Mouse (Mus musculus) myocyte (in vitro differentiated cells): ENCODE measurements around the gene Anks1b. TPM values are rescaled to one million over a fixed set of nuclear protein-coding genes. Genes with fewer than 3 reads are reported as not detected.

Experiments
- H3K27me3 ChIP-seq: one replicate; pipeline ENCODE4 v1.6.1; 2011; ENCODE audit not compliant: control insufficient read depth, insufficient read depth, insufficient read length
- H3K36me3 ChIP-seq: one replicate; pipeline ENCODE4 v1.6.1; 2011; ENCODE audit not compliant: control insufficient read depth, insufficient read depth
- H3K4me2 ChIP-seq: one replicate; pipeline ENCODE4 v1.6.1; 2011; ENCODE audit warnings: low read depth, control low read depth
- H3K4me3 ChIP-seq: one replicate; pipeline ENCODE4 v1.5.1; 2011; ENCODE audit warnings: mild to moderate bottlenecking, control low read depth, moderate library complexity
- H3K79me2 ChIP-seq: one replicate; pipeline ENCODE4 v1.6.1; 2011; ENCODE audit not compliant: control insufficient read depth, insufficient read depth
- H3ac ChIP-seq: one replicate; pipeline ENCODE4 v1.6.1; 2011; ENCODE audit not compliant: control insufficient read depth, insufficient read length
- CEBPB ChIP-seq: IDR thresholded peaks from 2 replicates; pipeline ENCODE4 v1.6.1; 2011; ENCODE audit warnings: mild to moderate bottlenecking, moderate library complexity; ENCODE audit not compliant: poor library complexity, insufficient read depth, severe bottlenecking
- E2F4 ChIP-seq: IDR thresholded peaks from one replicate; pipeline ENCODE4 v1.6.1; 2011; ENCODE audit warnings: mild to moderate bottlenecking, control low read depth, moderate library complexity; ENCODE audit not compliant: insufficient read depth
- MAX ChIP-seq: IDR thresholded peaks from one replicate; pipeline ENCODE4 v1.6.1; 2011; ENCODE audit warnings: low read depth, mild to moderate bottlenecking, control low read depth
- MYOD1 ChIP-seq, 3 experiments: IDR thresholded peaks; one replicate each; pipeline ENCODE4 v1.6.1; 2011; ENCODE audit warnings: control low read depth in 2 of 3, low read depth in 2 of 3, mild to moderate bottlenecking in 2 of 3, moderate library complexity in 1 of 3; ENCODE audit not compliant: insufficient read length in 2 of 3, control insufficient read depth in 1 of 3
- MYOG ChIP-seq, 3 experiments: IDR thresholded peaks; one replicate each; pipeline ENCODE4 v1.6.1; 2011; ENCODE audit warnings: control low read depth in 2 of 3, low read depth in 2 of 3, mild to moderate bottlenecking in 2 of 3; ENCODE audit not compliant: insufficient read length in 2 of 3, control insufficient read depth in 1 of 3, insufficient read depth in 1 of 3
- POLR2A ChIP-seq: IDR thresholded peaks from one replicate; pipeline ENCODE4 v1.6.1; 2011; ENCODE audit warnings: low read depth, mild to moderate bottlenecking, control low read depth, moderate library complexity; ENCODE audit not compliant: insufficient read length
- POLR2AphosphoS2 ChIP-seq: IDR thresholded peaks from one replicate; pipeline ENCODE4 v1.6.1; 2011; ENCODE audit warnings: low read depth, control low read depth; ENCODE audit not compliant: insufficient read length
- REST ChIP-seq: IDR thresholded peaks from one replicate; pipeline ENCODE4 v1.6.1; 2011; ENCODE audit warnings: mild to moderate bottlenecking, control low read depth, moderate library complexity; ENCODE audit not compliant: insufficient read depth, insufficient read length
- SRF ChIP-seq: IDR thresholded peaks from one replicate; pipeline ENCODE4 v1.6.1; 2011; ENCODE audit warnings: low read depth; ENCODE audit not compliant: control insufficient read depth, insufficient read length
- TCF12 ChIP-seq: IDR thresholded peaks from one replicate; pipeline ENCODE4 v1.6.1; 2011; ENCODE audit warnings: mild to moderate bottlenecking, control low read depth; ENCODE audit not compliant: poor library complexity, insufficient read depth, severe bottlenecking
- TCF3 ChIP-seq: IDR thresholded peaks from one replicate; pipeline ENCODE4 v1.6.1; 2011; ENCODE audit warnings: low read depth, control low read depth; ENCODE audit not compliant: insufficient read length
- USF1 ChIP-seq: IDR thresholded peaks from one replicate; pipeline ENCODE4 v1.6.1; 2011; ENCODE audit warnings: low read depth, mild to moderate bottlenecking, control low read depth, moderate library complexity
- polyA plus RNA-seq: library from polyadenylated mRNA; unstranded; fragments of >200 nt; fragmentation: generic; extraction: Trizol; gene quantifications from one replicate; pipeline ENCODE4 v1.2.1, GENCODE M21; 2012; ENCODE audit warnings: missing spikeins

Gene Anks1b
- polyA plus RNA-seq, 1 experiment: 0.13 TPM

DNA sequence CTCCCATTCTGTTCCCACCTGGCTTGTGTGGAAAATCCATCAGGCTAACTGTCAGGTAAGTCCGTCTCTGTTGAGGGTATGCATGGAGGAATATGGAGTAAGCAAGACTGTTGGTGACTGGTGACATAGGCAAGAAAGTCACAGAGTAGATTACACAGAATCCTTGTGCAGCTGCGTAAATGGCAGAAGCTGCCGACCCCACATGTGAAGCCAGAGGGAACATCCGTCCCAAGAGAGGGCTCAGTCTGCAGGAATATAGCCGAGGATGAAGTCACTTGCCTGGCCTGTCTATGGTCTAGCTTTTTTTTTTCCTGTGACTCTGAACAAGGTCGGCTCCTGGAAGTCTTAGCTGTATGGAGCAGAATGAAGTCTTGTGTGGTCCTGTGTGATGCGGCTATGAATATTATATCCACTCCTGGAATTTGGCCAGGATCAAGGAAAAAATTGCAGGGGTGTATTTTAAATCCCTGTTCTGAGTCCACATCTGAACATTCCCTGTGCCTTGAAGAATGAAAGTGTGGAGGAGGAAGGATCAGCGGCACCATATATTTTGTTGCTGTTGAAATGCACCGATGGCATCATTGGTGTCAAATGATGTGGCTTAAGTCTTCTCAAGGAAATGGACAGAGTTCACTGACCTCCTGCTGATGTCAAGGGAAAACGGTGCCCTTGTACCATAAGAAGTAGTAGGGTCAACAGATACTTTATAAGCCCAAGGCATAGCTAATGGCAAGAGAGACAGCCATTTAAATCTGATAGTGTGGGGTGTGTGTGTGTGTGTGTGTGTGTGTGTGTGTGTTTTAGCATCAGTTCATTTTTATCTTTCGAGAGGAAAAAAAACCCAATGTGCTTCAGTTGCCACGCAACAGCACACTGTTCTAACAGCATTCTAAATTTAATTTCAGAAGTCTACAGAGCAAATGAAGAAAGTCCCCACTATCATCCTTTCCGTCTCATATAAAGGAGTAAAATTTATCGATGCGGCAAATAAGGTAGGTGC, 1067.5 kb downstream of the Anks1b start:
- TF ChIP-seq TCF12 (no peak), TCF3 (no peak), POLR2A (no peak), E2F4 (no peak), REST (no peak), MAX (no peak), MYOG (IDR thresholded peaks at IDR 0.05; ENCODE audit: control insufficient read depth in 1 of 3, insufficient read depth in 1 of 3, insufficient read length in 2 of 3, low read depth in 2 of 3) (no peak), POLR2AphosphoS2 (no peak), SRF (no peak), MYOD1 (IDR thresholded peaks at IDR 0.05; ENCODE audit: control insufficient read depth in 1 of 3, insufficient read length in 2 of 3, low read depth in 2 of 3) (no peak), CEBPB (no peak), USF1 (no peak)
- H3ac ChIP-seq: no peak overlapping the region
- H3K79me2 ChIP-seq: no peaks in the 10 kb centered on the region
- H3K36me3 ChIP-seq: no peaks in the 10 kb centered on the region
- no peak overlapping the region for H3K4me3 ChIP-seq
- peaks cover 4% of the 10 kb centered on the region for H3K27me3 ChIP-seq
- no peak overlapping the region for H3K4me2 ChIP-seq

DNA sequence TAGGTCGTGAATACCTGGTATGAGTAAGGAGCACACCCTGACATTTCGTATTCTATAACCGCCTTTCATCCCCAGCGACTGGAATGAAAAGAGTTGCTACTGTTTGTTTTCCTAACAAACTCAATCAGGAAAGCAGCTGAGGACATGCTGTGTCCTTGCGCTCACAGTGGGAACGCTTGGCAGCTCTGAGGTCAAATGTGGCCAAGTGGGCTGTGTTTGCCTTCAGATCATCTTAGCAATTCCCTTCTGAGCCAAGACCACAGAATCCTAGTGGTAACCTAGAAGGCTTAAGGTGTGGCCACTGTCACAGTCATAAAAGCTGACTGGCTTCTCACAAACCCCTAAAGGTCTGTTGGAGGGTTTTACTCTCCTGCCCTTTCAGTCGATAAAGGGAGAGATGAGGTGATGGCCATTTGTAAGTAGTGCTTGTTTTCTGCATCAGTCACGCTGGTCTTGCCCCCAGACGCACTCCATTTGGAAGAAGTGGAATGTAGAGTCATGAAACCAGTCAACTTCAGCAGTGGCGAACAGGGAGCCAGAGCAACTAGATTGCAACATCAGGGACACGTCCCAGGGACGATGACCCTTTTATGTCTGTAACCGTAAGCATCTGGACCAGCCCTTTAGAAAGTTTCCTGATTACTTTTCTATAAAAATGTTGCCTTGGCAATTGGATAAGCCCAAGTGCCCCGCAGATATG, 1068.8 kb downstream of the Anks1b start:
- H3ac ChIP-seq: no peak overlapping the region
- H3K4me2 ChIP-seq: no peak overlapping the region
- no peak overlapping the region for H3K4me3 ChIP-seq
- H3K79me2 ChIP-seq: no peaks in the 10 kb centered on the region
- peaks cover 4% of the 10 kb centered on the region for H3K27me3 ChIP-seq
- TF ChIP-seq MYOD1 (IDR thresholded peaks at IDR 0.05; ENCODE audit: control insufficient read depth in 1 of 3, insufficient read length in 2 of 3, low read depth in 2 of 3) (peak in 1 of 3 experiments; percentile 37), MYOG (IDR thresholded peaks at IDR 0.05; ENCODE audit: control insufficient read depth in 1 of 3, insufficient read depth in 1 of 3, insufficient read length in 2 of 3, low read depth in 2 of 3) (peak in 1 of 3 experiments; percentile 70), TCF3 (peak; percentile 34), POLR2A (no peak)
- no peaks in the 10 kb centered on the region for H3K36me3 ChIP-seq

DNA sequence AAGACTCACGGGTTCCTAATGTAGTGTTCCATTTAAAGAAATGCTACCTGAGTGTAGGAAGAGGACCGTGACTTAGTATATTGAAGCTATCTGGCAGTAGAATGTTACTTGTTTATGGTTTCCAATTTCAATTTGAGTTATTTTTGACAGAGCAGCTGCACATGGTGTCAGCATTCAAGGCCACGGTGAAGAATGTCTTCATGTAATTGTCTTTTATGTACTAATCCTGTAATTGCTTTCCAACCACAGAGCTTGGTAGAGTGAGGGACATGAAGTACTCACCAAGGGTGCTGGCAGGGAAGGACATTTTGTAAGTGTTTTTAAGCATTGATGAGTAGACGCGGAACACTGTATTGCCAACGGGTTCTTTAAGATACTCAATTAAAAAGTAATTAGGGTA, 1073.7 kb downstream of the Anks1b start:
- H3K4me2 ChIP-seq: peak overlapping the region; percentile 50
- TF ChIP-seq CEBPB (no peak), MYOD1 (IDR thresholded peaks at IDR 0.05; ENCODE audit: control insufficient read depth in 1 of 3, insufficient read length in 2 of 3, low read depth in 2 of 3) (peak in 2 of 3 experiments; percentile 38 to 59), MAX (no peak), MYOG (IDR thresholded peaks at IDR 0.05; ENCODE audit: control insufficient read depth in 1 of 3, insufficient read depth in 1 of 3, insufficient read length in 2 of 3, low read depth in 2 of 3) (peak in 1 of 3 experiments; percentile 56), SRF (no peak)
- peaks cover 4% of the 10 kb centered on the region for H3K27me3 ChIP-seq
- H3ac ChIP-seq: no peak overlapping the region
- no peaks in the 10 kb centered on the region for H3K36me3 ChIP-seq
- no peak overlapping the region for H3K4me3 ChIP-seq
- no peaks in the 10 kb centered on the region for H3K79me2 ChIP-seq

DNA sequence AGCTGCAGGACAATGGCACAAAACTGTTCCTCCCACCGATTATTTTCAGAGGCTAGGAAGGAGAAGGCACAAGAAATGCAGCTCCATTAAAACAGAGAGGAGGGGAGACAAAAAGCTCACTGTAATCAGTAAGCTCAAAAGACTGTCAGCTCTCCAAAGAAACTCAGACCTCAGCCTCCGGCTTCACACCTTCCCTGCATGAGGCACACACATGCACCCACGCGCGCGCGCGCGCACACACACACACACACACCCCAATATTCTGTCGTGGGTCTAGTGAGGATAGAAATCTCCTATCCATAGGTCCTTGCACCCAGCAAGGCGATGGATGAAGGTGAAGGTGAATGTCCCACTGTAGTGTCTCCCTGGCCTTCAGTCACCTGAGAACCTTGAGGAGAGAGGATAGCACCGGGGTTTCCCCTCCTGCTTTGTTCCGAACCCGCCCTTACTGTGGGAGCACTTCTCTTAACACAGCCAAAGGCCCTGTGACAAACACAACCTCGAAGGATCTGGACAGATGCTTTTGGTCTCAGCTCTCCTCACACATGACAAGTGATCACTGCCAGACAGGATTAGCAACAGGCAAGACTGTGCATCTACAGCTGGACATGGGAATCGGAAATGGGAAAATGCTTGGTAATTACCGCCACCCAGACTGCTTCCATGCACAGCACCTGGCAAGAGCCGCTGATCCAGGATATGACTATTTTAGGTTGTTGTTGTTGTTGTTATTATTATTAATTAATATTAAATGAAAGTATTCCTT, 1074.5 kb downstream of the Anks1b start:
- no peaks in the 10 kb centered on the region for H3K79me2 ChIP-seq
- TF ChIP-seq MYOD1 (IDR thresholded peaks at IDR 0.05; ENCODE audit: control insufficient read depth in 1 of 3, insufficient read length in 2 of 3, low read depth in 2 of 3): peak in 2 of 3 experiments; percentile 32 to 63
- TF ChIP-seq MYOG (IDR thresholded peaks at IDR 0.05; ENCODE audit: control insufficient read depth in 1 of 3, insufficient read depth in 1 of 3, insufficient read length in 2 of 3, low read depth in 2 of 3): peak in 2 of 3 experiments; percentile 37 to 61
- TF ChIP-seq TCF12: peak; percentile 33
- TF ChIP-seq MAX: no peak
- no peak for TF ChIP-seq POLR2AphosphoS2
- no peak for TF ChIP-seq TCF3
- no peak for TF ChIP-seq REST

More for the DNA sequence above, 1074.5 kb downstream of the Anks1b start:
- peak overlapping the region; percentile 45 for H3K4me2 ChIP-seq
- H3K27me3 ChIP-seq: peaks cover 4% of the 10 kb centered on the region
- H3K36me3 ChIP-seq: no peaks in the 10 kb centered on the region
- no peak overlapping the region for H3ac ChIP-seq
- H3K4me3 ChIP-seq: no peak overlapping the region
